Mouse (Mus musculus) forebrain, postnatal 0 days (tissue): ENCODE data around the gene Csnk2b. TPM values are rescaled to one million over a fixed set of nuclear protein-coding genes. Genes with fewer than 3 reads are reported as not detected.

ENCODE experiments used
- ATAC-seq: fragments of 200-750 bp; cut with Nextera tagmentation; 2 replicates; pipeline ENCODE4 v1.8.0; 2017; ENCODE audit warnings: mild to moderate bottlenecking, moderate library complexity
- DNase-seq: peaks from one replicate; pipeline ENCODE4 v3.0.0-alpha.2; 2015
- H3K27ac ChIP-seq: fragments of 300-500 bp; sonication (generic); 2 replicates; pipeline ENCODE4 v1.5.1; 2014; ENCODE audit warnings: low read depth, mild to moderate bottlenecking, antibody characterized with exemption, low read length, moderate library complexity, mixed read lengths
- H3K27me3 ChIP-seq: fragments of 300-500 bp; sonication (generic); 2 replicates; pipeline ENCODE4 v1.6.1; 2014; ENCODE audit warnings: mild to moderate bottlenecking, low read length, mixed read lengths; ENCODE audit not compliant: insufficient read depth
- H3K36me3 ChIP-seq: fragments of 300-500 bp; sonication (generic); 2 replicates; pipeline ENCODE4 v1.6.1; 2014; ENCODE audit warnings: mild to moderate bottlenecking, moderate library complexity; ENCODE audit not compliant: insufficient read depth
- H3K4me1 ChIP-seq: fragments of 300-500 bp; sonication (generic); 2 replicates; pipeline ENCODE4 v1.6.1; 2014; ENCODE audit warnings: antibody characterized with exemption; ENCODE audit not compliant: insufficient read depth
- H3K4me2 ChIP-seq: fragments of 300-500 bp; sonication (generic); 2 replicates; pipeline ENCODE4 v1.6.1; 2014; ENCODE audit warnings: low read depth, mild to moderate bottlenecking, moderate library complexity
- H3K4me3 ChIP-seq: fragments of 300-500 bp; sonication (generic); 2 replicates; pipeline ENCODE4 v1.5.1; 2014; ENCODE audit warnings: low read depth, low read length, mixed read lengths
- H3K9ac ChIP-seq: fragments of 300-500 bp; sonication (generic); 2 replicates; pipeline ENCODE4 v1.6.1; 2014; ENCODE audit warnings: mild to moderate bottlenecking
- H3K9me3 ChIP-seq: fragments of 300-500 bp; sonication (generic); 2 replicates; pipeline ENCODE4 v1.6.1; 2016; ENCODE audit warnings: low read length
- CTCF ChIP-seq: sonication (generic); IDR thresholded peaks from 2 replicates; pipeline ENCODE4 v1.5.1; 2016; ENCODE audit warnings: antibody characterized with exemption, control low read depth, low read depth
- WGBS: fragments of 180-500 bp; shearing (Covaris S2); extraction: QIAGEN DNeasy Blood & Tissue Kit; methylation state at CpG from one replicate; pipeline ENCODE4 v1.1.7; 2014; 5-methylcytosine and 5-hydroxymethylcytosine counted together
- polyA plus RNA-seq: library from polyadenylated mRNA; unstranded; fragments of >200 nt; fragmentation: Nextera tagmentation; extraction: Ambion mirVana; gene quantifications from 2 replicates; pipeline ENCODE4 v1.2.1, GENCODE M21; 2015
- total RNA-seq: library from RNA; depleted of rRNA; stranded (reverse); fragments of >200 nt; gene quantifications from 2 replicates; pipeline ENCODE4 v1.2.3, GENCODE M21; 2014; rRNA removed

The Csnk2b gene
- 240 and 247 TPM in 2 replicates for total RNA-seq
- polyA plus RNA-seq: 334 and 335 TPM in 2 replicates

- no peaks in the 10 kb centered on the region for H3K9me3 ChIP-seq
- peak; percentile 38 for ATAC-seq
- WGBS: 2% methylated on average over 19 of the region's 19 CpGs
- peak within 1 kb of the TSS; percentile 77 for H3K9ac ChIP-seq
- peaks cover 29% of the 10 kb centered on the region for H3K36me3 ChIP-seq
- peak; percentile 66 for TF ChIP-seq CTCF
- peak within 1 kb of the TSS; percentile 91 for H3K4me2 ChIP-seq
- H3K27me3 ChIP-seq: no peaks in the 10 kb centered on the region
- peak within 1 kb of the TSS; percentile 94 for H3K27ac ChIP-seq
- peak; percentile 90 for DNase-seq
- H3K4me1 ChIP-seq: peaks cover 8% of the 10 kb centered on the region
- peak within 1 kb of the TSS; percentile 74 for H3K4me3 ChIP-seq
These were observed at the start of gene Csnk2b for GRCm38 (mm10) chr17:35121871-35122303. Csnk2b (minus strand) TSS chr17:35122053.

- Histone ChIP-seq H3K4me3 (no peak overlapping the region), H3K4me1 (peaks cover 8% of the 10 kb centered on the region), H3K4me2 (no peak overlapping the region), H3K27ac (peak overlapping the region; percentile 9; the same call in 1 of the 2 replicates), H3K9ac (no peak overlapping the region), H3K9me3 (no peaks in the 10 kb centered on the region), H3K27me3 (no peaks in the 10 kb centered on the region), H3K36me3 (no peaks in the 10 kb centered on the region)
- DNase-seq (peak; percentile 83), ATAC-seq (no peak)
- WGBS: 22% methylated on average over 4 of the region's 4 CpGs
- TF ChIP-seq CTCF: peak; percentile 78
These were observed 46.8 kb upstream of the Csnk2b start for GRCm38 (mm10) chr17:35168541-35169207.

GRCm38 (mm10) chr17:35167794-35168193 lies 45.9 kb upstream of the Csnk2b start:
- no peak for DNase-seq
- Histone ChIP-seq H3K9ac (no peak overlapping the region), H3K4me2 (no peak overlapping the region), H3K4me3 (no peak overlapping the region), H3K36me3 (0 out of 2 replicates have a peak, but pooled peaks cover 1% of the 10 kb centered on the region), H3K27ac (no peak overlapping the region), H3K9me3 (no peaks in the 10 kb centered on the region), H3K27me3 (no peaks in the 10 kb centered on the region), H3K4me1 (peaks cover 10% of the 10 kb centered on the region)
- no peak for TF ChIP-seq CTCF
- no peak for ATAC-seq
- WGBS: 86% methylated on average over 7 of the region's 7 CpGs

GRCm38 (mm10) chr17:35166352-35167035 lies 44.6 kb upstream of the Csnk2b start:
- no peak for ATAC-seq
- Histone ChIP-seq H3K4me1 (peaks cover 17% of the 10 kb centered on the region), H3K9ac (no peak overlapping the region), H3K27ac (peak overlapping the region; percentile 93), H3K4me2 (peak overlapping the region; percentile 53), H3K27me3 (no peaks in the 10 kb centered on the region), H3K36me3 (peaks cover 12% of the 10 kb centered on the region), H3K9me3 (no peaks in the 10 kb centered on the region), H3K4me3 (no peak overlapping the region; the same call in 1 of the 2 replicates)
- TF ChIP-seq CTCF: peak; percentile 82
- 68% methylated on average over 8 of the region's 8 CpGs for WGBS
- peak; percentile 86 for DNase-seq

GRCm38 (mm10) chr17:35165451-35166155 lies 43.8 kb upstream of the Csnk2b start:
- peak overlapping the region; percentile 94 for H3K4me3 ChIP-seq
- WGBS: 20% methylated on average over 12 of the region's 12 CpGs
- H3K4me2 ChIP-seq: peak overlapping the region; percentile 53
- peak overlapping the region; percentile 93 for H3K27ac ChIP-seq
- H3K9ac ChIP-seq: peak overlapping the region; percentile 46
- ATAC-seq (peak; percentile 86), DNase-seq (no peak)
- H3K4me1 ChIP-seq: peaks cover 17% of the 10 kb centered on the region
- peaks cover 21% of the 10 kb centered on the region for H3K36me3 ChIP-seq
- H3K9me3 ChIP-seq: no peaks in the 10 kb centered on the region
- no peaks in the 10 kb centered on the region for H3K27me3 ChIP-seq
- TF ChIP-seq CTCF: no peak

GRCm38 (mm10) chr17:35164568-35165450 lies 43.0 kb upstream of the Csnk2b start, which contains the start of gene Prrc2a:
Prrc2a (minus strand) TSS chr17:35164897.
- peak within 1 kb of the TSS; percentile 100 for H3K9ac ChIP-seq
- no peaks in the 10 kb centered on the region for H3K9me3 ChIP-seq
- WGBS: 1% methylated on average over 76 of the region's 89 CpGs
- no peak for TF ChIP-seq CTCF
- peaks cover 17% of the 10 kb centered on the region for H3K4me1 ChIP-seq
- ATAC-seq (peak; percentile 93), DNase-seq (peak; percentile 100)
- no peaks in the 10 kb centered on the region for H3K27me3 ChIP-seq
- H3K4me2 ChIP-seq: peak within 1 kb of the TSS; percentile 66
- H3K4me3 ChIP-seq: peak within 1 kb of the TSS; percentile 94
- peaks cover 29% of the 10 kb centered on the region for H3K36me3 ChIP-seq
- H3K27ac ChIP-seq: peak within 1 kb of the TSS; percentile 98
